Mouse (Mus musculus): ENCODE data around the gene Mup14. TPM values are rescaled to one million over a fixed set of nuclear protein-coding genes. Genes with fewer than 3 reads are reported as not detected.

The Mup14 gene
- polyA plus RNA-seq (2015; fragmentation: Nextera tagmentation; extraction: Ambion mirVana) = 0.23 TPM in 1 of 2 replicates, not detected in the other

GRCm38 (mm10) chr4:61303900-61304299 lies at the start of gene Mup14:
Mup14 (minus strand) TSS chr4:61304000.

Other genes with a start within 250 kb of the Mup14 start
- gene Mup13, start 75.7 kb downstream of the Mup14 start, polyA plus RNA-seq (2015; fragmentation: Nextera tagmentation; extraction: Ambion mirVana) = not detected in 2 replicates
- not detected in 2 replicates for gene Mup15, start 135.7 kb upstream of the Mup14 start, polyA plus RNA-seq (2015; fragmentation: Nextera tagmentation; extraction: Ambion mirVana)
- gene Mup16, start 215.5 kb upstream of the Mup14 start, polyA plus RNA-seq (2015; fragmentation: Nextera tagmentation; extraction: Ambion mirVana) = not detected in 2 replicates